Mouse (Mus musculus) lung, adult 2 months (tissue): ENCODE data around the gene Spon1.

Experiments used
- CTCF ChIP-seq: fragments of 200-500 bp; IDR thresholded peaks from 2 replicates; pipeline ENCODE4 v1.5.1; 2011; ENCODE audit warnings: mild to moderate bottlenecking, low read length, control low read depth; ENCODE audit not compliant: insufficient read depth
- POLR2A ChIP-seq: fragments of 200-500 bp; IDR thresholded peaks from 2 replicates; pipeline ENCODE4 v1.6.1; 2011; ENCODE audit warnings: low read depth, mild to moderate bottlenecking, control low read depth, low read length, borderline replicate concordance; ENCODE audit errors: extremely low read depth

DNA sequence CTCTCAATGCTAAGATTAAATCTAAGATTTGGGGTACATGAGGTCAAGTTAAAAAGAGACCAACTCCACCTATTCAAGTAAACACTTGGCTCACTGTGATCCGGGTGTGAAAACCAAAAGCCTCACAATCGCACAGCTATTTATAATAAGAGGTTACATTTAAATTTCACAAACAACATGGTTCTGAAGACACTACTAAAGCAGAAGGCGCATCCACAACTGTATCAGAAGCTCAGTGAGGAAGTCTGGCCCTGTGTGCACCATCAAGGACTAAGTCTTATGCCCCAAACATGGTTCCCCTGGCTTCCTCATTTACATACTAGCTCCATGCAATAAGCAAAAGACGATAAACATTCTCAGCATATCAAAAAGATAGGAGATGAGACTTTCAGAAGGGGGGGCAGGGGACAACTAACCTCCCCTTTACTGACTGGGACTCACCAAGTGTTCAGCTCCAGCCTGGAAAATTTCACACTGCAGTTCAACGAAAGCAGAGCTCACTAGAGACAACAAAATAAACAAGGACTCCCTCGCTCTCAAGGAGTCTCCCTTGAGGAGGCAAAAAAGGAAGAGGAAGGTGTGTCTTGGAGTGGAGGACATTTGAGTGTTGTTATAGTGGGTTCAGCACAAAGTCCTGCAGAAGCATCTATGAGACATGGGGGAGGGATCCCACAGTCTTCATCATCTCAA is 320.4 kb downstream of the Spon1 start:
- TF ChIP-seq CTCF (no peak), POLR2A (no peak)
